Mouse (Mus musculus) ES-E14 (cell line): Measurements from ENCODE around the gene Aatf.

ENCODE experiments used
- CHD2 ChIP-seq: IDR thresholded peaks from 2 replicates; pipeline ENCODE4 v1.6.1; 2014; ENCODE audit warnings: mild to moderate bottlenecking, low read depth, low read length, inconsistent platforms
- HCFC1 ChIP-seq: IDR thresholded peaks from 2 replicates; pipeline ENCODE4 v1.6.1; 2012; ENCODE audit warnings: low read length, inconsistent platforms, borderline replicate concordance; ENCODE audit not compliant: insufficient read depth
- MAFK ChIP-seq: IDR thresholded peaks from 2 replicates; pipeline ENCODE4 v1.6.1; 2014; ENCODE audit warnings: mild to moderate bottlenecking, low read depth, low read length, inconsistent platforms; ENCODE audit not compliant: insufficient read depth
- ZC3H11A ChIP-seq: IDR thresholded peaks from 2 replicates; pipeline ENCODE4 v1.6.1; 2012; ENCODE audit warnings: low read depth, mild to moderate bottlenecking, inconsistent platforms, low read length, borderline replicate concordance
- ZNF384 ChIP-seq: IDR thresholded peaks from 2 replicates; pipeline ENCODE4 v1.6.1; 2012; ENCODE audit warnings: low read depth, low read length, inconsistent platforms

GRCm38 (mm10) chr11:84521751-84522299, 8.5 kb upstream of the Aatf start:
- TF ChIP-seq HCFC1 (no peak), CHD2 (no peak), ZNF384 (no peak), ZC3H11A (no peak), MAFK (no peak)
